Mouse (Mus musculus) C2C12 (cell line): ENCODE data around the gene Umad1.

ENCODE experiments used
- CTCF ChIP-seq: IDR thresholded peaks from one replicate; pipeline ENCODE4 v1.5.1; 2011; ENCODE audit not compliant: control insufficient read depth, insufficient read depth, insufficient read length
- FOSL1 ChIP-seq: IDR thresholded peaks from one replicate; pipeline ENCODE4 v1.8.0; 2011; ENCODE audit warnings: mild to moderate bottlenecking, low read length; ENCODE audit not compliant: poor library complexity, insufficient read depth, severe bottlenecking
- MAX ChIP-seq: IDR thresholded peaks from one replicate; pipeline ENCODE4 v1.6.1; 2011; ENCODE audit warnings: mild to moderate bottlenecking, control low read depth
- MYOG ChIP-seq: IDR thresholded peaks from one replicate; pipeline ENCODE4 v1.6.1; 2011; ENCODE audit not compliant: control insufficient read depth, insufficient read length; ENCODE audit errors: extremely low read depth
- USF1 ChIP-seq: IDR thresholded peaks from one replicate; pipeline ENCODE4 v1.6.1; 2011; ENCODE audit warnings: low read depth, mild to moderate bottlenecking, control low read depth, moderate library complexity

- TF ChIP-seq CTCF: no peak
- TF ChIP-seq FOSL1: no peak
- no peak for TF ChIP-seq MYOG
- TF ChIP-seq MAX: no peak
- no peak for TF ChIP-seq USF1
These were observed 236.7 kb downstream of the Umad1 start for GRCm38 (mm10) chr6:8495827-8496222.
